Mouse (Mus musculus) G1E (cell line): ENCODE data around the gene Scube2.
A peak's percentile ranks its signal among the peaks of the same experiment; 100 is the strongest.

Source experiments
- CTCF ChIP-seq: IDR thresholded peaks from 2 replicates; pipeline ENCODE4 v1.5.1; 2012; ENCODE audit warnings: low read depth, low read length, inconsistent platforms, mixed read lengths
- GATA1 ChIP-seq: IDR thresholded peaks from 2 replicates; pipeline ENCODE4 v1.6.1; 2012; ENCODE audit warnings: borderline replicate concordance, low read length, inconsistent platforms, mixed read lengths
- POLR2AphosphoS5 ChIP-seq: IDR thresholded peaks from 2 replicates; pipeline ENCODE4 v1.6.1; 2012; ENCODE audit warnings: low read depth, low read length, inconsistent platforms; ENCODE audit not compliant: insufficient replicate concordance

DNA sequence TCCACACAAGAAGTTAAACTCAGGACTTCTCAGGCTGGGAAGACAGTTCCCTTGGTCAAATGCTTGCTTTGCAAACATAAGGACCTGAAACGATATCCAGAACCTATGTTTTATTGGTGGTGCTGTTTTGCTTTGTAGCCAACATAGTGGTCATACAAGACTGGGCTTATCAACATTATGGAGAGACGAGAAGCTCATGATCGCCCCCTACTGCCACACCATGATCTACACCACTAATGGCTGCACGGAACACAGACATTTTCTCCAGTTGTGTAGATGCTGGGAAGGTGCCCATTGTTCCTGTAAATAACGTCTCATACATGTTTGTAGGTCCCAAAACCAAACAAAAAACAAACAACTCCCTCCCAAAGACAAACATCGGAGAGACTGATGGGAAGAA, 60.6 kb downstream of the Scube2 start:
- TF ChIP-seq CTCF (peak; percentile 62), POLR2AphosphoS5 (no peak), GATA1 (no peak)
